Mouse (Mus musculus): ENCODE results near the gene Lrrk1. TPM values are rescaled to one million over a fixed set of nuclear protein-coding genes. Genes with fewer than 3 reads are reported as not detected.

Gene Lrrk1
- polyA plus RNA-seq, 1 experiment = 41.8 TPM

DNA sequence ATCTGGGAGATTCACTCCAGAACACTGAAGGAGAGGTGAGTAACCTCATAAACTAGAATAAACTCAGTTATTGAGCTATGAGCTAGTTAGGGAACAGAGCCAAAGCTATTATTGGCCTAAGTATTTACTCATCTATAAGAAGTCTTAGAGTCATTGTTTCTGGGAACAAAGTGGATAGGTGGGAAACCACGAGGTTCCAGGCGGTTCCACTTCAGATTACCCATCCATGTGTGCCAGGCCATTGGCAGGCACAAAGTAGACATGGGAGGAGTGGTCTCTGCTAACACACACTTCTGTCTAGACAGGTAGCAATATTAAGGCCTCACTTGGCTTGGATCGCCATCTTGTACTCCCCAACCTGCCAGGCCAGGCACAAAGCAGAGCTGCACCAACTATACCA is 110.1 kb downstream of the Lrrk1 start:
- Histone ChIP-seq H3K27me3 (ENCODE audit: control insufficient read depth, insufficient read depth, insufficient read length) (no peaks in the 10 kb centered on the region), H3ac (ENCODE audit: control insufficient read depth, insufficient read length, low read depth) (no peak overlapping the region), H3K79me2 (ENCODE audit: control insufficient read depth, insufficient read depth) (no peaks in the 10 kb centered on the region), H3K79me3 (ENCODE audit: low read depth) (no peaks in the 10 kb centered on the region), H3K4me3 (ENCODE audit: insufficient read depth, poor library complexity, severe bottlenecking) (no peak overlapping the region), H3K36me3 (ENCODE audit: control insufficient read depth, insufficient read depth) (no peaks in the 10 kb centered on the region)
- TF ChIP-seq FOSL1 (IDR thresholded peaks at IDR 0.05; ENCODE audit: insufficient read depth, low read length, poor library complexity, severe bottlenecking) (no peak), CEBPB (IDR thresholded peaks at IDR 0.05; ENCODE audit: low read depth) (no peak), USF1 (IDR thresholded peaks at IDR 0.05; ENCODE audit: low read depth) (no peak), CTCF (IDR thresholded peaks at IDR 0.05; ENCODE audit: control insufficient read depth, insufficient read depth, insufficient read length) (no peak), MYOD1 (IDR thresholded peaks at IDR 0.05; ENCODE audit: control insufficient read depth, insufficient read length, low read depth) (no peak), MAX (IDR thresholded peaks at IDR 0.05) (no peak), MYOG (IDR thresholded peaks at IDR 0.05; ENCODE audit: control insufficient read depth, extremely low read depth, insufficient read length) (no peak)

DNA sequence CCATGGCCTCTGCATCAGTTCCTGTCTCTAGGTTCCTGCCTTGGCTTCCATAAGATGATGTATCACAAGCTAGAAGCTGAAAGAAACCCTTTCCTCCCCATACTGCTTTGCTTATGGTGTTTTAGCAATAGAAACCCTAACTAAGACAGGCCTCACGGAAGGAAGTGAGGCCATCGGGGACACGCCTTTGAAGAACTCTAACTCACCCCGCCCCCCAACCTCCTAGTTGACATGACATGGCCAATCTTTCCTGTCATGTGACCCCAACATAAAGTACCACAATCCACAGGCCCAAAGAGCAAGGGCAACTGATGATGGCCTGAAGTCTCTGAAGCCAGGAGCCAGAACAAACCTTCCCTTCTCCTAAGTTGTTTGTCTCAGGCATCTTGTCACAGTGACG is 114.7 kb downstream of the Lrrk1 start:
- Histone ChIP-seq H3K36me3 (ENCODE audit: control insufficient read depth, insufficient read depth) (no peaks in the 10 kb centered on the region), H3K4me3 (ENCODE audit: insufficient read depth, poor library complexity, severe bottlenecking) (no peak overlapping the region), H3K79me3 (ENCODE audit: low read depth) (no peaks in the 10 kb centered on the region), H3K27me3 (ENCODE audit: control insufficient read depth, insufficient read depth, insufficient read length) (no peaks in the 10 kb centered on the region), H3K79me2 (ENCODE audit: control insufficient read depth, insufficient read depth) (no peaks in the 10 kb centered on the region), H3ac (ENCODE audit: control insufficient read depth, insufficient read length, low read depth) (no peak overlapping the region)
- TF ChIP-seq MAX (IDR thresholded peaks at IDR 0.05) (no peak), MYOG (IDR thresholded peaks at IDR 0.05; ENCODE audit: control insufficient read depth, extremely low read depth, insufficient read length) (no peak), CEBPB (IDR thresholded peaks at IDR 0.05; ENCODE audit: low read depth) (no peak), MYOD1 (IDR thresholded peaks at IDR 0.05; ENCODE audit: control insufficient read depth, insufficient read length, low read depth) (no peak), USF1 (IDR thresholded peaks at IDR 0.05; ENCODE audit: low read depth) (no peak), CTCF (IDR thresholded peaks at IDR 0.05; ENCODE audit: control insufficient read depth, insufficient read depth, insufficient read length) (no peak), FOSL1 (IDR thresholded peaks at IDR 0.05; ENCODE audit: insufficient read depth, low read length, poor library complexity, severe bottlenecking) (no peak)

DNA sequence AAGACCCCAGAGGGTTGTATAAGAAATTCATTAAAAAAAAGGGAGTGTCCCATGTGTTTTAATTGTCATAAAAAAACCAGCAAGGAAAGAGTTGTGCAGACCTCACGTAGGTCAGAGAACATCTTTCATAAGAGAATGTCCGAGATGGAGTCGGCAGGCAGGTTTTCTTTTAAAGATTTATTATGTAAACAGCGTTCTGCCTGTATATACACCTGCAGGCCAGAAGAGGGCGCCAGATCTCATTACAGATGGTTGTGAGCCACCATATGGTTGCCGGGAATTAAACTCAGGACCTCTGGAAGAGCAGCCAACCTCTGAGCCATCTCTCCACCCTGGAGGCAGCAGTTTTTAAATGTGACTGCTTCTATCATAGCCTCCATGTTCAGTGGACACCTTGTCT is 116.9 kb downstream of the Lrrk1 start:
- Histone ChIP-seq H3K27me3 (ENCODE audit: control insufficient read depth, insufficient read depth, insufficient read length) (no peaks in the 10 kb centered on the region), H3K79me3 (ENCODE audit: low read depth) (no peaks in the 10 kb centered on the region), H3K79me2 (ENCODE audit: control insufficient read depth, insufficient read depth) (no peaks in the 10 kb centered on the region), H3K4me3 (ENCODE audit: insufficient read depth, poor library complexity, severe bottlenecking) (no peak overlapping the region), H3ac (ENCODE audit: control insufficient read depth, insufficient read length, low read depth) (no peak overlapping the region), H3K36me3 (ENCODE audit: control insufficient read depth, insufficient read depth) (no peaks in the 10 kb centered on the region)
- no peak for TF ChIP-seq CTCF (IDR thresholded peaks at IDR 0.05; ENCODE audit: control insufficient read depth, insufficient read depth, insufficient read length)
- no peak for TF ChIP-seq MYOG (IDR thresholded peaks at IDR 0.05; ENCODE audit: control insufficient read depth, extremely low read depth, insufficient read length)
- no peak for TF ChIP-seq CEBPB (IDR thresholded peaks at IDR 0.05; ENCODE audit: low read depth)
- no peak for TF ChIP-seq USF1 (IDR thresholded peaks at IDR 0.05; ENCODE audit: low read depth)
- TF ChIP-seq MAX (IDR thresholded peaks at IDR 0.05) = no peak
- TF ChIP-seq FOSL1 (IDR thresholded peaks at IDR 0.05; ENCODE audit: insufficient read depth, low read length, poor library complexity, severe bottlenecking) = no peak
- no peak for TF ChIP-seq MYOD1 (IDR thresholded peaks at IDR 0.05; ENCODE audit: control insufficient read depth, insufficient read length, low read depth)

GRCm38 (mm10) chr7:66266942-66267850 is 121.0 kb downstream of the Lrrk1 start:
- no peaks in the 10 kb centered on the region for H3K79me2 ChIP-seq (ENCODE audit: control insufficient read depth, insufficient read depth)
- no peaks in the 10 kb centered on the region for H3K36me3 ChIP-seq (ENCODE audit: control insufficient read depth, insufficient read depth)
- no peak overlapping the region for H3ac ChIP-seq (ENCODE audit: control insufficient read depth, insufficient read length, low read depth)
- no peak overlapping the region for H3K4me3 ChIP-seq (ENCODE audit: insufficient read depth, poor library complexity, severe bottlenecking)
- TF ChIP-seq CTCF (IDR thresholded peaks at IDR 0.05; ENCODE audit: control insufficient read depth, insufficient read depth, insufficient read length) (no peak), MYOD1 (IDR thresholded peaks at IDR 0.05; ENCODE audit: control insufficient read depth, insufficient read length, low read depth) (no peak), CEBPB (IDR thresholded peaks at IDR 0.05; ENCODE audit: low read depth) (no peak), USF1 (IDR thresholded peaks at IDR 0.05; ENCODE audit: low read depth) (no peak), MYOG (IDR thresholded peaks at IDR 0.05; ENCODE audit: control insufficient read depth, extremely low read depth, insufficient read length) (no peak), MAX (IDR thresholded peaks at IDR 0.05) (no peak), FOSL1 (IDR thresholded peaks at IDR 0.05; ENCODE audit: insufficient read depth, low read length, poor library complexity, severe bottlenecking) (no peak)
- no peaks in the 10 kb centered on the region for H3K27me3 ChIP-seq (ENCODE audit: control insufficient read depth, insufficient read depth, insufficient read length)
- no peaks in the 10 kb centered on the region for H3K79me3 ChIP-seq (ENCODE audit: low read depth)

- TF ChIP-seq CTCF (IDR thresholded peaks at IDR 0.05; ENCODE audit: control insufficient read depth, insufficient read depth, insufficient read length) = no peak
- no peak for TF ChIP-seq MYOG (IDR thresholded peaks at IDR 0.05; ENCODE audit: control insufficient read depth, extremely low read depth, insufficient read length)
- no peak for TF ChIP-seq MAX (IDR thresholded peaks at IDR 0.05)
- no peak for TF ChIP-seq FOSL1 (IDR thresholded peaks at IDR 0.05; ENCODE audit: insufficient read depth, low read length, poor library complexity, severe bottlenecking)
- TF ChIP-seq MYOD1 (IDR thresholded peaks at IDR 0.05; ENCODE audit: control insufficient read depth, insufficient read length, low read depth) = no peak
- TF ChIP-seq USF1 (IDR thresholded peaks at IDR 0.05; ENCODE audit: low read depth) = no peak
- TF ChIP-seq CEBPB (IDR thresholded peaks at IDR 0.05; ENCODE audit: low read depth) = no peak
- Histone ChIP-seq H3K27me3 (ENCODE audit: control insufficient read depth, insufficient read depth, insufficient read length) (no peaks in the 10 kb centered on the region), H3K4me3 (ENCODE audit: insufficient read depth, poor library complexity, severe bottlenecking) (no peak overlapping the region), H3ac (ENCODE audit: control insufficient read depth, insufficient read length, low read depth) (no peak overlapping the region), H3K79me3 (ENCODE audit: low read depth) (no peaks in the 10 kb centered on the region), H3K79me2 (ENCODE audit: control insufficient read depth, insufficient read depth) (no peaks in the 10 kb centered on the region), H3K36me3 (ENCODE audit: control insufficient read depth, insufficient read depth) (peaks cover 14% of the 10 kb centered on the region)
These were observed 124.7 kb downstream of the Lrrk1 start for GRCm38 (mm10) chr7:66263421-66263820.

All from C2C12 (cell line).